Mouse (Mus musculus) embryo, embryonic 10 days (tissue): Measurements from ENCODE around the gene Ippk.

Experiments
- DNase-seq: peaks from one replicate; pipeline ENCODE4 v3.0.0-alpha.2; 2015; ENCODE audit warnings: low spot score

Ippk gene

GRCm38 (mm10) chr13:49420754-49421605, at the start of gene Ippk:
Gene Ippk, plus strand, starts transcription at chr13:49421249.
- peak; percentile 98 for DNase-seq

GRCm38 (mm10) chr13:49371428-49371899, 49.6 kb upstream of the Ippk start:
- peak; percentile 76 for DNase-seq

- no peak for DNase-seq
Measured at GRCm38 (mm10) chr13:49372370-49373060, 48.5 kb upstream of the Ippk start.

GRCm38 (mm10) chr13:49374304-49374703, 46.7 kb upstream of the Ippk start:
- DNase-seq, result no peak

GRCm38 (mm10) chr13:49374730-49375129, 46.3 kb upstream of the Ippk start:
- no peak for DNase-seq

GRCm38 (mm10) chr13:49377608-49378007, 43.4 kb upstream of the Ippk start:
- DNase-seq, result no peak

GRCm38 (mm10) chr13:49379301-49379700, 41.7 kb upstream of the Ippk start:
- DNase-seq, result no peak

- DNase-seq, result peak; percentile 88
Measured at GRCm38 (mm10) chr13:49381230-49381629, 39.8 kb upstream of the Ippk start.

- DNase-seq, result no peak
Measured at GRCm38 (mm10) chr13:49382997-49383396, 38.1 kb upstream of the Ippk start.

GRCm38 (mm10) chr13:49384751-49385463, 36.1 kb upstream of the Ippk start:
- no peak for DNase-seq

GRCm38 (mm10) chr13:49391374-49391773, 29.7 kb upstream of the Ippk start:
- no peak for DNase-seq

GRCm38 (mm10) chr13:49393579-49393978, 27.5 kb upstream of the Ippk start:
- DNase-seq, result no peak

GRCm38 (mm10) chr13:49394886-49395447, 26.1 kb upstream of the Ippk start:
- DNase-seq, result no peak

GRCm38 (mm10) chr13:49396798-49397197, 24.3 kb upstream of the Ippk start:
- DNase-seq, result no peak

GRCm38 (mm10) chr13:49398191-49398590, 22.9 kb upstream of the Ippk start:
- no peak for DNase-seq

- peak; percentile 59 for DNase-seq
Measured at GRCm38 (mm10) chr13:49400139-49400538, 20.9 kb upstream of the Ippk start.

- no peak for DNase-seq
Measured at GRCm38 (mm10) chr13:49402628-49403027, 18.4 kb upstream of the Ippk start.

GRCm38 (mm10) chr13:49407795-49408194, 13.3 kb upstream of the Ippk start:
- DNase-seq, result no peak

GRCm38 (mm10) chr13:49421606-49421917, 513 bp downstream of the Ippk start:
- DNase-seq, result peak; percentile 37

GRCm38 (mm10) chr13:49421959-49422358, 910 bp downstream of the Ippk start:
- DNase-seq, result no peak

GRCm38 (mm10) chr13:49426736-49427135, 5.7 kb downstream of the Ippk start:
- no peak for DNase-seq

- DNase-seq, result no peak
Measured at GRCm38 (mm10) chr13:49428042-49428675, 7.1 kb downstream of the Ippk start.
